Mouse (Mus musculus): Measurements from ENCODE around the gene Sox6. TPM values are rescaled to one million over a fixed set of nuclear protein-coding genes. Genes with fewer than 3 reads are reported as not detected.

Gene Sox6
- polyA plus RNA-seq (2014; fragmentation: Illumina TruSeq; extraction: RNeasy Lipid Tissue Mini Kit (QIAGEN cat#74804); ENCODE audit: low read depth, low replicate concordance) = 4.7 TPM

DNA sequence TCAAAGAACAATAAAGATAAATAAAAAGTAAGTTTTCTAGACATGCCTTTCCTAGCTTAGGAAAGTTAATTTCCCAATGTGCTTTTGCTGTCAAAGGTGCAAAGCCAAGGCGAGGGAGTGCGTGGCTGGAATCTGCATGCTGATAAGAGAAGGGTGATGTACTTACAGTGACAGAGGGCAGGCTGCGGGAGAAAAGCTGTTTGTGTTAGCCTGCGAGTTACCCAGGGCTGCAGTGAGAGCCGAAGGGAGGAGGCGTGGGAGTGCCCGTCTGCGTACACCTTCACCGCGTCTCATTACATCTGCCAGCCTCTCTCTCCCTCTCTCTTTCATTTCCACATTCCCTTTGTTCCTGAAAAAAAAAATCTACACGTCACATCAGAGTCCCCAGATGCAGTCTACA lies at the start of gene Sox6:
TSS of gene Sox6 (minus strand) at position 286 of the 400 bp plus-strand sequence.

DNA sequence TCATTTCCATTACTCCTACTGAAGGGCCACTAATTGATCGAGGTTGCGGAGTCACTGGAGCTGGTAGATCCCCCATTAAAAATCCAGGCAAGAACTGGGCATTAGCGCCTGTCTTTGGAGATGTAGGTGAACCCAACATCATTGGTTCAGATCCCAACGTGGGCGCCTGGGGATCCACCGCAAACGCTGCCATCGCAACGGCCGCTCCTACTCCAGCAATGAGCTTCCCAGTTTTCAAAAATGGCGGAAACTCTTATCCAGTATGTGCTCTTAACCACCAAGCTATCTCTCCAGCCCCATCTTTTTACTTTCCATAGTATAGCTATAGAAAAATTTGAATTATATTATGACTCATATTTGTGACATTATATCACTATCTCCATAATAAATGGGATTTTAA lies 45.8 kb upstream of the Sox6 start, which contains the start of gene Gm4353:
TSS of gene Gm4353 (minus strand) at position 270 of the 400 bp plus-strand sequence.

DNA sequence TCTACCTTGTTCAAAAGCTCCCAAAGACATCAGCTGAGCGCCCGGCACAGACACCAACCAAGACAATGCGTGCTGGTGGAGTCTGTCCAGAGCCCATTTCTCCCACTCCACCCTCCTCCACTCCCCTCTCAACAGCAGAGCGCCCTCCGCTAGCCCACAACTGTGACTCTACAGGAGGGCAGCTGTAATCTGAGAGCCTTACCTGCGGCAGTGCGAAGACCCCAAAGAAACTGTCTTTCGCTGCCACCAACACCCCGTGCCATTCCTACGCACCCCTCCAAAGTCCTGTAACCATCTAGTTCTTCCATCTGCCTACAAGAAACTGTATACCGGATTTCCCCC lies 571 bp upstream of the Sox6 start, which contains the start of gene 1110004F10Rik:
TSS of gene 1110004F10Rik (plus strand) at position 202 of the 342 bp plus-strand sequence.

Other genes starting within 250 kb of the Sox6 start
- 306 TPM for gene 1110004F10Rik, start 601 bp upstream of the Sox6 start, polyA plus RNA-seq (2014; fragmentation: Illumina TruSeq; extraction: RNeasy Lipid Tissue Mini Kit (QIAGEN cat#74804); ENCODE audit: low read depth, low replicate concordance)
- gene Gm4353, start 45.8 kb upstream of the Sox6 start, polyA plus RNA-seq (2014; fragmentation: Illumina TruSeq; extraction: RNeasy Lipid Tissue Mini Kit (QIAGEN cat#74804); ENCODE audit: low read depth, low replicate concordance) = 1.7 TPM

Data from adrenal gland, adult 10 weeks (tissue).